Mouse (Mus musculus): ENCODE results near the gene Ddx6.
"Not testable (repeated sequence)": the region's sequence is repeated elsewhere in the genome, so short reads cannot be mapped to it uniquely, and the experiment has no call there.

Gene Ddx6

DNA sequence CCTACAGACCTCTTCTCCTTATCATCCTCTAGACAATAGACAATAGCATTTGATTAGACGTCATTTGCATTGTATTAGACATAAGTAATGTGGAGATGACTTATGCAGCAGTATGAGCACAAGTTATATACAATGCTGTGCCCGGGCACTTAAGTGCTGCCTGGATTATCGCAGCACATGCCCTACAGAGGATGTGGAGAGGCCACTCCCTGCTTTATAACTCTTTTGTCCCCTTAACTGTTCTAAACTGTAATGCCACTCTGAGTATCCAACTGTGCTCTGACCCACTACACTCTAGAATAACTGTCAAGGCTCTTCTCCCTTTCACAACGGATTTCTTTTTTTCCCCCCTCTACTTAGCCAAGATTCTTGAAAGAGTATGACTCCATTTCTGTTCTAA, 10.8 kb upstream of the Ddx6 start:
- no peak for DNase-seq (ENCODE audit: low spot score)

DNA sequence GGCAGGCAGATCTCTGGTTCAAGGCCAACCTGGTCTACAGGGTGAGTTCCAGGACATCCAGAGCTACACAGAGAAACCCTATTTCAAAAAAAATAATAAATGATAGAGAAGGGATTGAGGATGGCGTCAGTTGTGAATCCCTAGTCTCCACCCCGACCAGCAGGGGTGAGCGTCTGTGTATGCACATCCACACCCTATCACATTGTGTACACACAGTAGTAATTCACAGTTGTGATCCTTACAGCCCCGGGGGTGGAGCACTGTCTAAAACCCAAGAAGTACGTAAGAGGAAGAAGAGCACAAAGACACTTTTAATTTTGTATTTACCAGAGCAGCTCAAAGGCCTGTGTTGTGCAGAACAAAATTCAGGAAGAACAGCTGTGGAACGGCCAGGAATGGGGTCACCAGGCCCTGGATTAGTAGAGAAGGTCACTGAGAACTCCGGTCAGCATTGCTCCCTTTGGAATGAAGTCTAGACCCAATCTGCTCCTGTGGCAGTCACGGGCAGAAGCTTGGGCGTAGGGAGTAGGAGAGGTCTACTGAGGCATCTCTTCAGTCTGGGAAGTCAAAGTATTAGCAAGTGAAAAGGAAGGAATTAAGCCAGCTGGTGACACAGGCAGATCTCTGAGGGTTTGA, 9.7 kb upstream of the Ddx6 start:
- DNase-seq (ENCODE audit: low spot score): no peak

DNA sequence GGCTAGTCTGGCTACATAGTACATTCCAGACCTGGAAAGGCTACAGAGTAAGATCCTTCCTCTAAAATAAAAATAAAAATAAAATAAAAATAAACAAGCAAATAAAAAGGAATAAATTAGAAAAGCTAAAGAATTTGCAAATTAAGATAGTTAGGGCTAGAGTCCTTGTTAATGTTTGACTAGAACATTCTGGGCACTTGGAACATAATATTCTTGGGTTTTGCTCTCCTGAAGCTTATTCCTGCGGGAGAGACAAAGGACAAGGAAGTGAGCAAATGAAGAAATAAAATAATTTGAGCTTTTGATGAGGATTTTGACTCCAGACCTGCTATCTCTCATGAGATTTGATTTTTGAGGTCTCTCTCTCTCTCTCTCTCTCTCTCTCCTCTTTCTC, 9.2 kb upstream of the Ddx6 start:
- DNase-seq (ENCODE audit: low spot score): no peak

DNA sequence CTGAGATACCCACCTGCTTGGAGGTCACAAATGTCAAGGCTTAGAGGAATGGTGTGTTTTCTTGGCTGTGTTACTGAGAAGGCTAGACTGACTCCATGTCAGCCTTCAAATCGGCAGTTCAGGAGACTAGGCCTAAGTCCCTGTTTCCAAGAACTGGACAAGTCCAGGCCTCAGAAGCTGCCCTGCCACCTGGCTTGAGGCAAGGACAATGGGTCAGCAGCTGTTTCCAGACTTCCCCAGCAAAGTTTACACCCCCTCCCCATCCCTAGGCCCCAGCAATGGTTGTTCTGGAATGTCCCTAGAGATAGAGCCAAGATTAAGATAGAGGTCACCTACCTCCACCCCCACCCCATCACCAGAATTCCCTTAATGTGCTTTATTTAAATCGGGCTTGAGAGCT, 7.0 kb upstream of the Ddx6 start:
- DNase-seq (ENCODE audit: low spot score): no peak

DNA sequence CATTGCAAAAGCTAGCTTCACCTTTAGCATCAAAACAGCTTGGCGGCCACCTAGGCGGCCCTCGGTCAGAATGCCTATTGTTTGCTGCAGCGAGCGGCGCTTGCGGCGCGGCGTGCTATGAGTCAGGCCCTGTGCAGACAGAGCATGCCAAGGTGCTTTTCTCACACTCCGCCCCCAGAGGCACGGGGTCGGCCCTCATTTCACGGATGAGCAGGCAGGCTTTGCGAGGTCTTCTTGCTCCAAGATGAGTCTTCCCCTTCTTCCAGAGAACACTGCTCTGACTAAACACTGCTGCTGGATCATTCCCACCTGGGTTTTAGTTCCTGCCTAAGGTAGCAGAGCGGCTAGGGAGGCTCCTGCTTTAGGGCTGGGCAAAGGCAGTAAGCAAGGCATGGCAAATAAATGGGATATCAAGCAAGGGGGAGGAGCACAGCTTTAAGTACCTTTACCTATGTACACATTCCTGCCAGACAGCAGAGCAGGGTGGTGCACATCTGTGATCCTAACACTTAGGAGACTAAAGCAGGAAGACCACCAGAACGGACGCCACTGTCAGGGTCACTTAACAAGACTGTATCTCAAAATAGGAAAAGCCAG, 5.7 kb upstream of the Ddx6 start:
- no peak for DNase-seq (ENCODE audit: low spot score)

DNA sequence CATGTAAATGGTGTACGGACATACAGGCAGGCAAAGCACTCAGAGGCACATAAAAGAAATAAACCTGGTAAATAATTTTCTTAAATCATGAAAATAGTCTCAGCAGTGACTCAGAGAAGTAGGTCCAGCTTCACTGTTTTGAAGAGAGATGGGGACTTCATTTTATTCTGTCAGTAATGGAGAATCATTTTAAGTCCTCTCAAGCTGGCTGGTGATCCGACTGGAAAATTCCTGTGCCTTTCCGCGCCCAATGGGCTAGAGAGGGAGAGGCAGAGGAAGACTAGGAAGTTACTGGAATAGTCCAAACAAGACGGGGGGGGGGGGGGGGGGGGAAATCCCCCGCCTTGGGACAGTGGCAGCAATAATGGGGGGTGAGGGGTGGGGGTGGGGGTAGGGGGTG, 5.1 kb upstream of the Ddx6 start:
- DNase-seq (ENCODE audit: low spot score): no peak

DNA sequence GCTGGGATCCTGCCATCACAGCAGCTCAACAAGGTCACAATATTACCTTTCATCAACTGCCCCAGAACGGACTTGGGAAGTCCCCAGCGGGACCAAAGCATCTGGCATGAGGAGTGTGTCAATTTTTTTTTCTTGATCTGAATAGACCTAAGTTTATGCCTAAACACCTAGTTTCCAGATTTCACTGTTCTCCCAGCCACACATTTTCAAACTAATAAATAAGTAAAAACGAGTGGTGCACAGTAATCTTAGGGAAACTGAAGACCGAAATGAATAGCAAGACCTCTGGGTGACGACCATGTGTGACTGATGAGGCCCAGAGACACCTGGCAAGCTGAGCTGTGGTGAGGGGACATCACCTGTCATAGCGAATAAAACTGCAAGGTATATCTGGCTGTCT, 3.9 kb upstream of the Ddx6 start:
- DNase-seq (ENCODE audit: low spot score): no peak

DNA sequence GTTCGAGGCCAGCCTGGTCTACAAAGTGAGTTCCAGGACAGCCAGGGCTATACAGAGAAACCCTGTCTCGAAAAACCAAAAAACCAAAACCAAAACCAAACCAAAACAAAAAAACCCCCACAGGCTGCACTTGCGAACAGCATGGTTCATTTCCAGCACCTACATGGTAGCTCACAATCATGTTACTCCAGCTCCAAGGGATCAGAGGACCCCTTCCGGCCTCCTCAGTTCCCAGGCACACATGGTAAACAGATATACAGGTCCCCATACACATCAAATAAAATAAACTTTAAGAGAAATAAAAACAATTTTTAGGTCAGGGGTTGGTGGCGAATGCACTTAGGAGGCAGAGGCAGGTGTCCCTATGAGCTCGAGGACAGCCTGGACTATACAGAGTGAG, 1.9 kb upstream of the Ddx6 start:
- DNase-seq (ENCODE audit: low spot score): no peak

DNA sequence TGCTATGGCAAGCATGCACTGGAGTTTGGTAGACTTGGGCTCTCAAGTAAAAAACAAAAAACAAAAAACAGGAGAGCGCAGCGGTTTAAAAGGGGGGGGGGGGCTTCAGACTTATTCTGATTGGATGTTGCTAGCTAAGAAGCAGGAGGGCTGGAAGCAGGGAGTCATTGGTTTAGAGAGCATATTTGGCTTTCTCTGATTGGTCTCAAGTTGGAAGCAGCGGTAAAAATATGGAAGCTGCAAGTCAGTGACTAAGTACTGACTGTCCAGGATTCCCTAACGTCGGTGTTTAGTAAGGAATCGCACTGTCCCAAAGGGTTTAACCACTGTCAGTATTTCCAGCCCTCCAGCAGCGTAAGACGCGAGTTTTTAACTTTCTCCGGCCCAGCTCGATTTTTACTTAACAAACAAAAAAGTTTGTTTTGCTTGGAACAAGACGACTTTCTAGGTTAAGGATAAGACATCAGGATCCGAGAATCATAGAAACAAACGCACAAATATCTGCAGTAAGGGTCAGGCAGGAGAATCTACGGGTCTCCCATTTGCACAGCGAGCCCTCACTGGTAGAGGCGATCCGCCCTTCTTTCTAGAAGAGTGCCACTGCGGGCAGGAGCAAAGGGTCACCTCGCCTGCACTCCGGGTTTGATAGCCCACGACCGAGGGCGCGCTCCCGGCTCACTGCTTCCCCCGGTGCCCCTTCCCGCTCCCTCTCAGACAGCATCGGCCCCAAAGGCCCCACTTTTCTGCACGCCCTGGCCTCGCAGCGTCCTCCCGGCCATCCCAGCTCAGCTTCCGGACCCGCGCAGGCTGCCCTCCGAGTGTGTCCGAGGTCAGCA, 1.0 kb upstream of the Ddx6 start:
- DNase-seq (ENCODE audit: low spot score): no peak

DNA sequence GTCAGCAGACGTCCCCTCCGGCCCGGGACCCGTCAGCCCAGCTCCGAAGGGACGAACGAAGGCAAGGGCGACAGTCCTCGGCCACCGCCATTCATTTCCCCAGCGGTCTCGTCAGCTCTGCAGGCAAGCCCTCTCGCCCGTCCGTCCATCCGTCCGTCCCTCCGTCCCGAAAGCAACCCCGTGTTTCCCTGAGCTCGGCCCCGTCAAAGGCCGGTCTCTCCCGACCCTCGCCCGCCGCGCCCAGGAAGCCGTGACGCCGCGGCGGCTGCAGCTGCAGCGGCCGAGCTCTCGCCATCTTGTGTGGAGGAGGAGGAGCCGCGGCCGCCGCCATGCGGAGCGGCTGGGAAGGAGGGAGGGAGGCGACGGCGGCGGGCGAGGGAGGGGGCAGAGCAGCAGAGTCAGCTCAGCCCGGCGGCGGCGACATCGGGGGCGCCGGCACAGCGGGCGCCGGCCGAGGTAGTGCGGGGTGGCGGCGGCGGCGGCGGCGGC, 358 bp upstream of the Ddx6 start:
- peak; percentile 28 for DNase-seq (ENCODE audit: low spot score)

DNA sequence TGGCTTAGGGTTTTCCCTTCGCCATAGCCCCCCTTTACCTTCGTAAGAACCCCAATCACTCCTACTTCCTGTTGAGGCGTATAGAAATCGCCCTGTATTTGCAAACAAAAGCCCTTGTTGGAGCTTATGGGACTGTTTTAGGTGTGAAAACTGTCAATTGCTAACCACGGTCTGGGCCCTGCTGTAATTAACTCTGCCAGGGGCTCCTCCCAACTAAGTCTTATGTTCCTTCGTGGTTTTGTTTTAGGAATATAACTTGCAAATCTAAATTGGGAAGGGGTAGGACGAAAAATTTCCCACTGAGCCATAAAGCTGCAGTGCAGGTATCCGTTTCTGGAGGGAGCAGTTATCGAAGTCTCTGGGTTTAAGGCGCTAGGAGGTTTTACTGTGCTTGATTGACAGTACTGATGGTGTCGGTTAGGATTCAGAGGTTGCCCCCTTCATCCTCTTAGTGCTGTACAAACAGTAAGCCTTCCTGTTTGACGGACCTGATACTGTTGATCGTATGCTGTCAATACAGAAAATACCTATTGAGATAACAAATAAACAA, 999 bp downstream of the Ddx6 start:
- DNase-seq (ENCODE audit: low spot score): no peak

DNA sequence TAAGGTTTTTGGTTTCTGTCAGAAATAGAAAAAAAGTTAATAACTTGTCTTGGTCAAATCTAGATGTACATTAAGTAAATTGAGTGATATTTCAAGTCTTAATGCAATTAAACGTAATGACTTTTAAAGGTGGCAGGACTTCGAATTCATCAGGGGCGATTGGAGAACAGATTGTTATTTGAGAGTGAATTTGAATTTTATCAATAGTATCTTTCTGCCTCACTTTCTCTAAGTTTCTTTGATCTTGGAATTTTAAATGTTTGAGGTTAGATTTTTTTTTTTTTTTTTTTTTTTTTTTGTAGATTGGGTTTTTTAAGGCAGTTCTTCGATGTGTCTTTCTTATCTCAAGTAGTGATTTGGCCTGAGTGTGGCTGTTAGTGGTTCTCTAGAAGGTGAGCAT, 2.0 kb downstream of the Ddx6 start:
- no peak for DNase-seq (ENCODE audit: low spot score)

DNA sequence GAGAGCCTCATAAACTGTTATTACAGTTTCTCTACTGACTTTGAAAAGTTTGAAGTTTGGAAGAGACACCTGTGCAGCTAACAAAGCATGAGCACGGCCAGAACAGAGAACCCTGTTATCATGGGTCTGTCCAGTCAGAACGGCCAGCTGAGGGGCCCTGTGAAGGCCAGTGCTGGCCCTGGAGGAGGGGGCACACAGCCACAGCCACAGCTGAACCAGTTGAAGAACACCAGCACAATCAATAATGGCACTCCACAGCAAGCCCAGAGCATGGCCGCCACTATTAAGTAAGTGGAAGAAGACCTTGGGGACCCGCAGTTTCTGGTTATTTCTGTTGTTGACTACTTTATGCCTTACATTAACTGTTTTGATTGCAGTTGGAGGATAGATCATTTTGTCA, 2.6 kb downstream of the Ddx6 start:
- no peak for DNase-seq (ENCODE audit: low spot score)

DNA sequence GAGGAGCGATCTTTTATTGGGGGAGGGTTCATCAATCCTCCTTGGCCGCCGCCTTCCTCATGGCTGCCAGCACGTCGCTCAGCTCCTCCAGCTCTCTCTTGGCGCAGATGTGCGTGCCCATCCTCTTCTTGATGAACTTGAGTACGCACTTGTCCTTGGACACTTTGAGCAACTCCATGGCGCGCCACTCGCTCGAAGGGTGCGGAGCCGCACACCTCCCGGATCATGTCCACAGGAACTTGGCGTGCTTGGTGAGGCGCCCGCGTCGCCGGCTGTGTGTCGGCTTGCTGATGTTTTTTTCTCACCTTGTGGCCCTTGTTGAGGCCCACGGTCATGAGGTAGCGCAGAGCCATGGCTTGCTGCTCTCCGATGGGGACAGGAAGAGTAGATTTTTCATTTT, 5.7 kb downstream of the Ddx6 start:
- DNase-seq (ENCODE audit: low spot score): no peak

DNA sequence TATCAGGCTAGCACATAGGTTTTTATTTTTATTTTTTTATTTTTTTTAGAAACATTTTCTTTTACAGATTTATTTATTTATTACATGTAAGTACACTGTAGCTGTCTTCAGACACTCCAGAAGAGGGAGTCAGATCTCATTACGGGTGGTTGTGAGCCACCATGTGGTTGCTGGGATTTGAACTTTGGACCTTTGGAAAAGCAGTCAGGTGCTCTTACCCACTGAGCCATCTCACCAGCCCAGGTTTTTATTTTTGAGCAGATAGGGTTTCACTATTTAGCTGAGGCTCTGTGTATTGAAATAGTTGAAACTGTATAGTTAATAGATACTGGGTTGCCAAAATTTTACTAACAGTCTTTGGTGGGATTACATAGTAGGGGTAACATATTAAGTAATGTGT, 8.4 kb downstream of the Ddx6 start:
- not testable (repeated sequence) for DNase-seq (ENCODE audit: low spot score)

DNA sequence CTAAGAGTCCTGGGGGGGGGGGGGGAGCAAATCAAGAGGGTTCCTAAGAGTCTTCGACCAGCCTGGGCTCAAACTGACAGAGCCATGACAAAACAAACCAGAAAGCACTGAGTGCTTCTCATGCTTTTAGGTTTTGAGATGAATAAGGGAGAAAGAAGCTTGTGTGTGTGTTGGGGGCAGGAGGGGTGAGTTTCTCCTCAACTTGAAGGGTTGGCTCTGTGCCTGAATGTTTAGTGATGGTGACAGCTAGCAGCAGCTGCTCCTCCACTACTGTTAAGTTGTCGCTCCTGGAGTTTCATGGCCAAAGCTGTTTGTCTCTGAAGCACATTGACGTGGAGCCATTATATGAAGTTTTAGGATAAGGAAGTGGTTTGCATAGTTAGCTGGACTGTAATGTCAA, 16.4 kb downstream of the Ddx6 start:
- DNase-seq (ENCODE audit: low spot score): no peak

DNA sequence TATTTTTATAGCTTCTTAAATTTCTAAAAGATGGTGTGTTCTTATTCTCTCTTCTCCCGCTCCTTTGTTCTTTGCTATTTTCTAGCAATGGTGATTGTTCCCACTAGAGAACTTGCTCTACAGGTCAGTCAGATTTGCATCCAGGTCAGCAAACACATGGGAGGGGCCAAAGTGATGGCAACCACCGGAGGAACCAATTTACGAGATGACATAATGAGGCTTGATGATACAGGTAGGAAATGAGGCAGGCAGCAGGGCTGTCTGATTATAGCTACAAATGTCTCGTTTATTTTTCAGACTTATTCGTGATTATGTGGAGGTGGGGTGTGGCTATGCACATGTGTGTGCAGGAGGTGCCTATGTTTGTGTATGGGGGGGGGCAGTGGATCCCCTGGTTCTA, 19.7 kb downstream of the Ddx6 start:
- no peak for DNase-seq (ENCODE audit: low spot score)

DNA sequence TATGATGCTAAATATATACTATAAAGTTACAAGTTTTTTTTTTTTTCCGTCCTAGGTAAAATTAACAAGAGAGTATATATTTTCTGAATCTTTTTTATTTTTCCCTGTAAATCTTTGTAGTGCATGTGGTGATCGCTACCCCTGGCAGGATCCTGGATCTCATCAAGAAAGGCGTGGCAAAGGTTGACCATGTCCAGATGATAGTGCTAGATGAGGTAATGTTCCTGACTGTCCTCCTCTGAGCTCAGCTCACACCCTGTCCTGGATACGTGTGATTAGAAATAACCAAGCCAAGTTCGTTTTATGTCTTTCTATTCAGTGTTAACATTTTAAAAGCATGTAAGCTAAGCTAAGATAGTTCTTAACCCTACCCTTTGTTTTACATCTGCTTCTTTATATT, 21.6 kb downstream of the Ddx6 start:
- DNase-seq (ENCODE audit: low spot score): no peak

DNA sequence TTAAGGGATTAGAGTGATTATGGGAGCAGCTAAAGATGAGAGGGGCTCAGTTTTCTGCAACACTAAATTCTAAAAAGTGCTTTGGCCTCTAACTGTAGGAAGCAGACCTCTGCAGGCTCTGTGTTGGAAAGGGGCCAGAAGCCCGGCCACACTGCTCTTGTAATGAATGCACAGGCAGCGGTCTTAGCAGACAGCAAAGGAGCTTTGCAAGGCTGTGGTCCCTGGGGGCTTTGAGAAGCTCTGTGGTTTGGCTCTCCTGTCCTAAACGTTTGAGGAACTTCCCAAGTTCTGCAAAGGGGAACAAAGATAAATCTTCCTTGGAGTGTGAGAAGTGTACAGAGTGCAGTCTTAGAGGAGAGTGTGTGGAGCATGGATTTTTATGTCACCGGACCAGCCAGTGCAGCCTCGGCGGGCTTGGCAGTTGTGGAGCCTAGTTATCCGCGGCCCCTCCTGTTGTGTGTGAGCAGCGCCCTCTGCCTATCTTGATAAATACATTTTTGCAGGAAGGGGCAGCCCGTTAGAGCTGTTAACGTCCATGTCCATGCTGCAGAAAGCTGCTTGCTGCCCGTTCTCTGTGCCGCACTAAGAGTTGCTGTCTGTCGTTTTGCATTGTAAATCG, 33.0 kb downstream of the Ddx6 start:
- DNase-seq (ENCODE audit: low spot score): no peak

DNA sequence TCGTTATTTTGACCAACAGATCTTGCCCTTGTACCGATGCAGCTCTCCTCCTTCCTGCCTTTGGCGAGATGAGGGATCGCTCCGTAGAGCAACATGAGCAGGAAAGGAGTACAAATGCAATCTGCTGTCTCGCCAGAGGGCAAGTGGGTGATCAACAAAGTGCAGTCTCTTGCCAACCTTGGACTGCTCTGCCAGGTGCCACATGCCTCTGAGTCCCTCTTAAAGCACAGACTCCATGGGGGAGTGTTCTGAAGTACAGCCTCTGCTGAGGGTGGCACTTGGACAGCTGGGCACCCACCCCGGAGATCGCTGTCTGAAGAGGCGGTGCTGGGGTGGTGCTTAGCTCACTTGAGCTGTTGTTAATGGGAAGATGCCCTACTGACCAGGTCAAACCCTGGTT, 34.0 kb downstream of the Ddx6 start:
- DNase-seq (ENCODE audit: low spot score): not testable (repeated sequence)

DNA sequence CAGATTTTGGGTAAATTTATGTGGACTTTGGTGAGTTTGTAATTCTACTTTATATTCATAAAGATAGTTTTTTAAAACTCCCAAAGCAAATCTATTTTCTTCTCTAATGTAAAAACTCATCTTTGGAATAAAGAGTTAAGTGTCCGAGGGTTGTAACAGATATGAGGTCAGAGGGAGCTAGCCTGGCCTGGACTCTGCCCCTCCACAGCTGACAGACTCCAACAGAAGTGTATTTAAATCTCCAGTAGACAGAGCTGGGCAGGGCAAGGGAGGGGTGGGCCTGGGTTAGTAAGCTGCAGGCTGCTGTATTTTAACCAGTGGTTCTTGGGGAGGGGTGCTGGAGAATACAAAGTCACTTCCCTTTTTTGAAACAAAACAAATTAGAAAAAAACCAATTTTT, 35.3 kb downstream of the Ddx6 start:
- DNase-seq (ENCODE audit: low spot score): not testable (repeated sequence)

DNA sequence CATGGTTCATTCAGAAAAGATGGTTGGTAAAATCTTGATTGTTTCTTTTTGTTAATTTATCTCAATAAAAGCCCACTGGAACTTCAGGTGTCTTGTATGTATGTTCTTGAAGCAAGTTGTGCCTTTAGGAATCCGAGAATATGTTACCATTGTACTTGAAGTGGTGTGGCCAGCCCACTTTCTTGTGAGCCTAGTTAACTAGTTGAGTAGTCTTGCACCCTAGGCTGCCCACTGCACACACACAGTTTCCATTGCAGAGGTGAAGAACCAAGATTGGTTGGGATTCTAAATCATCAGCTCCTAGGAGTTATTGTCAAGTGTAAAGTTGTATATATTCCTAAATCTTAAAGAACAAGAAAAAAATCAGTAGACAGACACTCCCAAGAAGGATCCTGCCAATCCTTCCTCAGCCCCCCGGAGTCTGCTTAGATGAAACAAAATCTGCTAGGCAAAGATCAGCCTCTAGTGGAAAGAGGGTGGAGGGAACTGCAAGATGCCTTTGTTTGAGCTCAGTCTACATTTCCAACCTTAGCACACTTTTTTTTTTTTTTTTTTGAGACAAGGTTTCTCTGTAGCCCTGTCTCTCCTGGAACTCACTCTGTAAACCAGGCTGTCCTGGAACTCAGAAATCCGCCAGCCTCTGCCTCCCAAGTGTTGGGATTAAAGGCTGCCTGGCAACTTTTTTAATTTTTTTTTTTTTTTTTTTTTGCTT, 36.1 kb downstream of the Ddx6 start:
- no peak for DNase-seq (ENCODE audit: low spot score)

All from urinary bladder, postnatal 10 days (tissue).